Mouse (Mus musculus): ENCODE data around the gene Bend6.

GRCm38 (mm10) chr1:33900175-33900574, 7.4 kb downstream of the Bend6 start:
- TF ChIP-seq CTCF (IDR thresholded peaks at IDR 0.05; ENCODE audit: borderline replicate concordance, insufficient read depth, low read length): no peak
- no peak for TF ChIP-seq POLR2A (IDR thresholded peaks at IDR 0.05; ENCODE audit: low read depth, low read length)

All from embryonic fibroblast, embryonic 13.5 days (primary cell).